Mouse (Mus musculus) heart, adult 2 months (tissue): ENCODE results near the gene Arhgap25. TPM values are rescaled to one million over a fixed set of nuclear protein-coding genes. Genes with fewer than 3 reads are reported as not detected.

Experiments
- DNase-seq, 2 experiments: peaks; one replicate each; pipeline ENCODE4 v3.0.0; 2021
- H3K27ac ChIP-seq: fragments of 200-600 bp; 2 replicates; pipeline ENCODE4 v1.8.1; 2022
- H3K27me3 ChIP-seq: fragments of 200-500 bp; 2 replicates; pipeline ENCODE4 v1.6.1; 2012; ENCODE audit warnings: mild to moderate bottlenecking, low read length, inconsistent platforms, mixed read lengths; ENCODE audit not compliant: control insufficient read depth, insufficient read depth
- H3K36me3 ChIP-seq: fragments of 200-500 bp; 2 replicates; pipeline ENCODE4 v1.6.1; 2012; ENCODE audit warnings: low read length, inconsistent platforms; ENCODE audit not compliant: control insufficient read depth, insufficient read depth
- H3K4me1 ChIP-seq: fragments of 200-500 bp; 2 replicates; pipeline ENCODE4 v1.6.1; 2011; ENCODE audit warnings: low read length; ENCODE audit not compliant: control insufficient read depth, insufficient read depth
- H3K4me3 ChIP-seq: fragments of 200-600 bp; 2 replicates; pipeline ENCODE4 v1.8.1; 2022
- H3K79me2 ChIP-seq: fragments of 200-500 bp; replicated peaks from 2 replicates; pipeline ENCODE4 v1.6.1; 2012; ENCODE audit warnings: mild to moderate bottlenecking, inconsistent platforms, low read length, moderate library complexity, mixed read lengths; ENCODE audit not compliant: control insufficient read depth, insufficient read depth
- H3K9ac ChIP-seq: fragments of 200-500 bp; 2 replicates; pipeline ENCODE4 v1.6.1; 2012; ENCODE audit warnings: low read depth, mild to moderate bottlenecking, control low read depth, inconsistent platforms, low read length, mixed read lengths
- CTCF ChIP-seq: fragments of 200-600 bp; IDR thresholded peaks from 2 replicates; pipeline ENCODE4 v1.8.1; 2022; ENCODE audit warnings: antibody characterized with exemption, mild to moderate bottlenecking, moderate library complexity
- EP300 ChIP-seq: fragments of 200-500 bp; IDR thresholded peaks from 2 replicates; pipeline ENCODE4 v1.6.1; 2011; ENCODE audit warnings: low read depth, low read length, control low read depth; ENCODE audit not compliant: insufficient read depth
- POLR2A ChIP-seq: fragments of 200-500 bp; IDR thresholded peaks from 2 replicates; pipeline ENCODE4 v1.6.1; 2011; ENCODE audit warnings: mild to moderate bottlenecking, low read depth, low read length, control low read depth; ENCODE audit not compliant: insufficient read depth
- WGBS: fragments of 180-500 bp; shearing (Covaris S2); methylation state at CpG from one replicate; pipeline ENCODE4 v1.1.7; 2018; 5-methylcytosine and 5-hydroxymethylcytosine counted together
- intact Hi-C: fragments of 180-260 bp; cut with DNase I; formaldehyde crosslinking; loops from one replicate; pipeline ENCODE4 v1.15.1; 2025
- polyA plus RNA-seq: library from polyadenylated mRNA; depleted of rRNA; stranded (reverse); fragments of >200 nt; gene quantifications from 2 replicates; pipeline ENCODE4 v1.2.3, GENCODE M21; 2012
- total RNA-seq, 2 experiments: library from RNA; stranded (reverse); gene quantifications; 2 replicates each; pipeline ENCODE4 v1.2.3; 2021

The Arhgap25 gene
- total and polyA plus RNA-seq, 3 experiments: 1.8 to 3.8 (median 3.2) TPM

DNA sequence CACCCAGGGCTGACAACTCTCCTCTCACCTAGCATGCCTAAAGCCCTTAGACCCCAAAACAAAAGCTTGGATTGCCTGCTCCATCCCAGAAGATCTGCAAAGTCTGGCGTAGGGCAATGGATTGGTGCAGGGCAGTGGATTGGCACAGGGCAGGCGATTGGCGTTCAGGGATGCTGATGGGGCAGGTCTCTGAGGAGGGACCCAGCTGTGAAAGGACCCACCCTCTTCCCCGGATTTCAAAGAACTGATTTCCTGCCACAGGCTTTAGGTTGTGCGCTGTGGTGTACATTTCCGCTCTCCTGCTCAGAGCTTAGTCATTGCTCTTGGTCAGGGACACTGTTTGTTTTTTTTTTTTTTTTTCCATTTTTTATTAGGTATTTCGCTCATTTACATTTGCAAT is 14.8 kb upstream of the Arhgap25 start:
- Histone ChIP-seq H3K79me2 (no peaks in the 10 kb centered on the region), H3K4me1 (no peaks in the 10 kb centered on the region), H3K27me3 (no peaks in the 10 kb centered on the region; the same call in 1 of the 2 replicates), H3K9ac (no peak overlapping the region), H3K4me3 (no peak overlapping the region), H3K36me3 (no peaks in the 10 kb centered on the region), H3K27ac (no peak overlapping the region)
- intact Hi-C loops: no loop called here
- no peak for DNase-seq
- TF ChIP-seq EP300: no peak
- TF ChIP-seq CTCF: no peak
- no peak for TF ChIP-seq POLR2A
- 88% methylated on average over 7 of the region's 7 CpGs for WGBS

DNA sequence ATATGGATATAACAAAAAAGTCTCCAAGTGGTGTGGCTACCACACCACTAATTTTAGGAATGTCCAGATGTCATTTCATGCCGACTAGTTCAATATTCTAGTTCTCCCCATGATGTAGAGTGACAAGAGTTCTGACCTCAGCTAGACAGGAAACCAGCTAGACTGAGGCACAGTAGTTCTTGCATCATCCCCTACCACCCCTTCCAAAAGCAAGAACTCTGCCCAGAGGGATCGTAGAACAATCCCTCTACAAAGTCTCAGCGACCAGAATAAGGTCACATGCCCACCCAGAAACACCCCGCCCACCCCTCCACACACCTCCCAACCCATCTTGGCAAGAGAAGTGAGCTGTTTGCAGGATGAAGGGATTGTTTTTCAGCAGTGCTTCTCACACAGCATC is 14.4 kb upstream of the Arhgap25 start:
- intact Hi-C loops: no loop called here
- Histone ChIP-seq H3K4me1 (no peaks in the 10 kb centered on the region), H3K27ac (no peak overlapping the region), H3K4me3 (no peak overlapping the region), H3K79me2 (no peaks in the 10 kb centered on the region), H3K9ac (no peak overlapping the region), H3K27me3 (no peaks in the 10 kb centered on the region; the same call in 1 of the 2 replicates), H3K36me3 (no peaks in the 10 kb centered on the region)
- TF ChIP-seq EP300 (no peak), CTCF (no peak), POLR2A (no peak)
- 72% methylated on average over 4 of the region's 4 CpGs for WGBS
- no peak for DNase-seq

GRCm38 (mm10) chr6:87545331-87546217 is 12.5 kb upstream of the Arhgap25 start:
- no peak for DNase-seq
- no peak for TF ChIP-seq POLR2A
- no peak for TF ChIP-seq CTCF
- no peak for TF ChIP-seq EP300
- H3K27me3 ChIP-seq: no peaks in the 10 kb centered on the region; the same call in 1 of the 2 replicates
- 56% methylated on average over 1 of the region's 1 CpGs for WGBS
- intact Hi-C loops: no loop called here
- H3K79me2 ChIP-seq: no peaks in the 10 kb centered on the region
- H3K9ac ChIP-seq: no peak overlapping the region
- H3K36me3 ChIP-seq: no peaks in the 10 kb centered on the region
- H3K4me3 ChIP-seq: no peak overlapping the region
- no peak overlapping the region for H3K27ac ChIP-seq
- no peaks in the 10 kb centered on the region for H3K4me1 ChIP-seq

- no peak overlapping the region for H3K27ac ChIP-seq
- H3K27me3 ChIP-seq: no peaks in the 10 kb centered on the region; the same call in 1 of the 2 replicates
- no peak overlapping the region for H3K9ac ChIP-seq
- no peak overlapping the region for H3K4me3 ChIP-seq
- intact Hi-C loops: no loop called here
- TF ChIP-seq POLR2A (no peak), CTCF (no peak), EP300 (no peak)
- WGBS: 27% methylated on average over 9 of the region's 9 CpGs
- H3K79me2 ChIP-seq: no peaks in the 10 kb centered on the region
- no peaks in the 10 kb centered on the region for H3K36me3 ChIP-seq
- peak in 1 of 2 experiments; percentile 73 for DNase-seq
- H3K4me1 ChIP-seq: no peaks in the 10 kb centered on the region
Measured at GRCm38 (mm10) chr6:87542027-87542426, 9.0 kb upstream of the Arhgap25 start.

DNA sequence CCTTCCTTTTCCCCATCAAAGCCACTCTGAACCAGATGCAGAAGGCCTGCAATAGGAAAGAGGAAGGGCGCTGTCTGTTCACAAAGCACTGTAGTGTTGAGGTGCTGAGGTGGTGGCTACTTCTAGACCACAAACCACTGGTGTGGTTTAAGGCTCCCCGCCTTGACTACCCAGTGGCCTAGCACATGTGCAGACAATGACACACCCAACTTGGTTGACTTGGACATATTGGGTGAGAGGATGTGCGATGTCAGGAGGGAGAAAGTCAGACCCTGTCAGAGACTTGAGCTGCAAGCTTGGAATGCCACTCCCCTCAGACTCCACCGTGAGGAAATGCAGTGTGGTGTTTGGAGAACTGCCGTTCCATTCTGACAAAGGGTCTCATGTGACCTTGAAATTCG is 8.1 kb upstream of the Arhgap25 start:
- H3K9ac ChIP-seq: no peak overlapping the region
- intact Hi-C loops: no loop called here
- DNase-seq: peak in 1 of 2 experiments; percentile 58
- no peaks in the 10 kb centered on the region for H3K36me3 ChIP-seq
- H3K79me2 ChIP-seq: no peaks in the 10 kb centered on the region
- WGBS: 57% methylated on average over 6 of the region's 6 CpGs
- H3K27ac ChIP-seq: no peak overlapping the region
- no peak overlapping the region for H3K4me3 ChIP-seq
- no peaks in the 10 kb centered on the region for H3K4me1 ChIP-seq
- no peaks in the 10 kb centered on the region for H3K27me3 ChIP-seq
- TF ChIP-seq POLR2A (no peak), CTCF (no peak), EP300 (no peak)

- H3K27me3 ChIP-seq: no peaks in the 10 kb centered on the region
- no peaks in the 10 kb centered on the region for H3K79me2 ChIP-seq
- no peaks in the 10 kb centered on the region for H3K4me1 ChIP-seq
- no peaks in the 10 kb centered on the region for H3K36me3 ChIP-seq
- TF ChIP-seq CTCF: no peak
- no peak for TF ChIP-seq EP300
- no peak for TF ChIP-seq POLR2A
- whole genome bisulfite sequencing: 75% methylated on average over 15 of the region's 15 CpGs
- intact Hi-C loops: no loop called here
- H3K9ac ChIP-seq: no peak overlapping the region
- H3K4me3 ChIP-seq: no peak overlapping the region
- no peak for DNase-seq
- no peak overlapping the region for H3K27ac ChIP-seq
Measured at GRCm38 (mm10) chr6:87538376-87539270, 5.6 kb upstream of the Arhgap25 start.
